Mouse (Mus musculus) limb, embryonic 13.5 days (tissue): Measurements from ENCODE around the gene Smok3b. TPM values are rescaled to one million over a fixed set of nuclear protein-coding genes. Genes with fewer than 3 reads are reported as not detected.
A peak's percentile ranks its signal among the peaks of the same experiment; 100 is the strongest.
"Not testable (repeated sequence)": the region's sequence is repeated elsewhere in the genome, so short reads cannot be mapped to it uniquely, and the experiment has no call there.

ENCODE experiments used
- ATAC-seq: fragments of 200-750 bp; cut with Nextera tagmentation; 2 replicates; pipeline ENCODE4 v1.8.0; 2017; ENCODE audit warnings: low read depth, moderate number of reproducible peaks, moderate TSS enrichment; ENCODE audit not compliant: low FRiP score
- H3K27ac ChIP-seq: fragments of 300-500 bp; sonication (generic); 2 replicates; pipeline ENCODE4 v1.5.1; 2015; ENCODE audit warnings: inconsistent platforms, mild to moderate bottlenecking, moderate library complexity
- H3K27me3 ChIP-seq: fragments of 300-500 bp; sonication (generic); 2 replicates; pipeline ENCODE4 v1.6.1; 2015; ENCODE audit warnings: mild to moderate bottlenecking, inconsistent platforms
- H3K36me3 ChIP-seq: fragments of 300-500 bp; sonication (generic); 2 replicates; pipeline ENCODE4 v1.6.1; 2015; ENCODE audit warnings: inconsistent platforms, mild to moderate bottlenecking, moderate library complexity
- H3K4me1 ChIP-seq: fragments of 300-500 bp; sonication (generic); 2 replicates; pipeline ENCODE4 v1.6.1; 2015; ENCODE audit warnings: inconsistent platforms
- H3K4me2 ChIP-seq: fragments of 300-500 bp; sonication (generic); replicated peaks from 2 replicates; pipeline ENCODE4 v1.6.1; 2015; ENCODE audit warnings: inconsistent platforms, mild to moderate bottlenecking, moderate library complexity
- H3K4me3 ChIP-seq: fragments of 300-500 bp; sonication (generic); 2 replicates; pipeline ENCODE4 v1.5.1; 2015; ENCODE audit warnings: moderate library complexity, mild to moderate bottlenecking, inconsistent platforms
- H3K9ac ChIP-seq: fragments of 300-500 bp; sonication (generic); 2 replicates; pipeline ENCODE4 v1.6.1; 2015; ENCODE audit warnings: mild to moderate bottlenecking, inconsistent platforms
- H3K9me3 ChIP-seq: fragments of 300-500 bp; sonication (generic); 2 replicates; pipeline ENCODE4 v1.6.1; 2016; ENCODE audit warnings: inconsistent platforms
- WGBS: fragments of 180-500 bp; shearing (Covaris S2); methylation state at CpG from one replicate; pipeline ENCODE4 v1.1.7; 2015; 5-methylcytosine and 5-hydroxymethylcytosine counted together
- polyA plus RNA-seq: library from polyadenylated mRNA; unstranded; fragments of >200 nt; fragmentation: Nextera tagmentation; extraction: Ambion mirVana; gene quantifications from 2 replicates; pipeline ENCODE4 v1.2.1, GENCODE M21; 2015

Smok3b gene
- polyA plus RNA-seq, 1 experiment from 2014 or later = not detected

- ATAC-seq, H3K9ac ChIP-seq, H3K27me3 ChIP-seq, H3K27ac ChIP-seq, H3K36me3 ChIP-seq, H3K4me1 ChIP-seq, H3K4me3 ChIP-seq, H3K9me3 ChIP-seq, H3K4me2 ChIP-seq: not testable (repeated sequence)
- WGBS = 94% methylated on average over 4 of the region's 4 CpGs
These were observed 1.7 kb upstream of the Smok3b start for GRCm38 (mm10) chr5:138019577-138019976.

- not testable (repeated sequence) for H3K4me2 ChIP-seq, H3K27ac ChIP-seq, ATAC-seq, H3K4me1 ChIP-seq, H3K9ac ChIP-seq, H3K36me3 ChIP-seq, H3K27me3 ChIP-seq, H3K9me3 ChIP-seq, H3K4me3 ChIP-seq
- no CpG with 5 or more reads among the region's 5 CpGs for WGBS
These were observed 31.7 kb downstream of the Smok3b start, which contains the start of gene Smok3c for GRCm38 (mm10) chr5:138052894-138053293. Gene Smok3c (plus strand): TSS chr5:138053194.

GRCm38 (mm10) chr5:138073803-138074202 lies 52.6 kb downstream of the Smok3b start:
- H3K27ac ChIP-seq = no peak overlapping the region
- no peak overlapping the region for H3K9ac ChIP-seq
- ATAC-seq = no peak
- no peaks in the 10 kb centered on the region for H3K27me3 ChIP-seq
- no peak overlapping the region for H3K4me2 ChIP-seq
- H3K4me1 ChIP-seq = no peaks in the 10 kb centered on the region
- no peaks in the 10 kb centered on the region for H3K36me3 ChIP-seq
- H3K4me3 ChIP-seq = no peak overlapping the region
- H3K9me3 ChIP-seq = no peaks in the 10 kb centered on the region
- WGBS = 87% methylated on average over 4 of the region's 4 CpGs

- Histone ChIP-seq H3K27me3 (no peaks in the 10 kb centered on the region), H3K9me3 (no peaks in the 10 kb centered on the region), H3K27ac (no peak overlapping the region), H3K4me2 (no peak overlapping the region), H3K36me3 (no peaks in the 10 kb centered on the region), H3K9ac (no peak overlapping the region), H3K4me1 (no peaks in the 10 kb centered on the region), H3K4me3 (no peak overlapping the region)
- ATAC-seq = no peak
- WGBS = 66% methylated on average over 3 of the region's 3 CpGs
These were observed 54.5 kb downstream of the Smok3b start for GRCm38 (mm10) chr5:138075684-138076083.

GRCm38 (mm10) chr5:138076148-138076547 lies 54.9 kb downstream of the Smok3b start:
- no peak overlapping the region for H3K4me3 ChIP-seq
- H3K27ac ChIP-seq = no peak overlapping the region
- ATAC-seq = no peak
- no peaks in the 10 kb centered on the region for H3K9me3 ChIP-seq
- H3K27me3 ChIP-seq = no peaks in the 10 kb centered on the region
- 45% methylated on average over 2 of the region's 2 CpGs for WGBS
- H3K4me1 ChIP-seq = no peaks in the 10 kb centered on the region
- no peak overlapping the region for H3K4me2 ChIP-seq
- H3K36me3 ChIP-seq = no peaks in the 10 kb centered on the region
- no peak overlapping the region for H3K9ac ChIP-seq

GRCm38 (mm10) chr5:138080456-138080855 lies 59.2 kb downstream of the Smok3b start:
- Histone ChIP-seq H3K4me1 (peaks cover 3% of the 10 kb centered on the region; the same call in 1 of the 2 replicates), H3K4me2 (no peak overlapping the region), H3K36me3 (no peaks in the 10 kb centered on the region), H3K9ac (no peak overlapping the region), H3K4me3 (no peak overlapping the region), H3K27me3 (no peaks in the 10 kb centered on the region), H3K27ac (no peak overlapping the region), H3K9me3 (no peaks in the 10 kb centered on the region)
- ATAC-seq = no peak
- 88% methylated on average over 5 of the region's 5 CpGs for WGBS

GRCm38 (mm10) chr5:138081446-138081845 lies 60.2 kb downstream of the Smok3b start:
- Histone ChIP-seq H3K4me3 (no peak overlapping the region), H3K4me1 (peaks cover 4% of the 10 kb centered on the region), H3K27me3 (no peaks in the 10 kb centered on the region), H3K36me3 (no peaks in the 10 kb centered on the region), H3K9me3 (no peaks in the 10 kb centered on the region), H3K4me2 (no peak overlapping the region), H3K9ac (no peak overlapping the region), H3K27ac (no peak overlapping the region)
- ATAC-seq = no peak
- WGBS = 85% methylated on average over 9 of the region's 9 CpGs

- WGBS = 74% methylated on average over 2 of the region's 2 CpGs
- Histone ChIP-seq H3K4me3 (no peak overlapping the region), H3K9ac (no peak overlapping the region), H3K36me3 (peaks cover 12% of the 10 kb centered on the region), H3K9me3 (no peaks in the 10 kb centered on the region), H3K27me3 (no peaks in the 10 kb centered on the region), H3K4me2 (no peak overlapping the region), H3K27ac (no peak overlapping the region), H3K4me1 (peaks cover 9% of the 10 kb centered on the region)
- ATAC-seq = no peak
These were observed 62.2 kb downstream of the Smok3b start for GRCm38 (mm10) chr5:138083318-138083900.

GRCm38 (mm10) chr5:138083936-138084335 lies 62.7 kb downstream of the Smok3b start:
- Histone ChIP-seq H3K27ac (no peak overlapping the region), H3K9me3 (no peaks in the 10 kb centered on the region), H3K4me1 (peaks cover 9% of the 10 kb centered on the region), H3K27me3 (no peaks in the 10 kb centered on the region), H3K9ac (no peak overlapping the region), H3K4me2 (no peak overlapping the region), H3K4me3 (no peak overlapping the region), H3K36me3 (peaks cover 16% of the 10 kb centered on the region)
- 93% methylated on average over 2 of the region's 2 CpGs for WGBS
- ATAC-seq = no peak

GRCm38 (mm10) chr5:138084507-138084906 lies 63.3 kb downstream of the Smok3b start:
- peak overlapping the region; percentile 76 for H3K4me2 ChIP-seq
- H3K4me1 ChIP-seq = peaks cover 9% of the 10 kb centered on the region
- no peak overlapping the region; the same call in 1 of the 2 replicates for H3K9ac ChIP-seq
- H3K9me3 ChIP-seq = no peaks in the 10 kb centered on the region
- H3K27ac ChIP-seq = no peak overlapping the region
- no peak for ATAC-seq
- no peaks in the 10 kb centered on the region for H3K27me3 ChIP-seq
- 22% methylated on average over 2 of the region's 2 CpGs for WGBS
- H3K4me3 ChIP-seq = peak overlapping the region; percentile 84
- H3K36me3 ChIP-seq = peaks cover 21% of the 10 kb centered on the region

GRCm38 (mm10) chr5:138084996-138085395 lies 63.8 kb downstream of the Smok3b start, which contains the start of gene Zkscan1:
Gene Zkscan1 (plus strand): TSS chr5:138085084.
- peak within 1 kb of the TSS; percentile 76 for H3K4me2 ChIP-seq
- H3K4me1 ChIP-seq = peaks cover 9% of the 10 kb centered on the region
- H3K27me3 ChIP-seq = no peaks in the 10 kb centered on the region
- peak within 1 kb of the TSS; percentile 84 for H3K4me3 ChIP-seq
- WGBS = under 1% methylated on average over 27 of the region's 27 CpGs
- H3K9me3 ChIP-seq = no peaks in the 10 kb centered on the region
- H3K27ac ChIP-seq = peak within 1 kb of the TSS; percentile 79
- ATAC-seq = peak; percentile 97
- peaks cover 21% of the 10 kb centered on the region for H3K36me3 ChIP-seq
- H3K9ac ChIP-seq = peak within 1 kb of the TSS; percentile 96

GRCm38 (mm10) chr5:138085421-138085911 lies 64.2 kb downstream of the Smok3b start:
- no peaks in the 10 kb centered on the region for H3K27me3 ChIP-seq
- peak overlapping the region; percentile 84 for H3K4me3 ChIP-seq
- peaks cover 21% of the 10 kb centered on the region for H3K36me3 ChIP-seq
- peak overlapping the region; percentile 96 for H3K9ac ChIP-seq
- H3K4me2 ChIP-seq = peak overlapping the region; percentile 76
- H3K4me1 ChIP-seq = peaks cover 9% of the 10 kb centered on the region
- H3K27ac ChIP-seq = peak overlapping the region; percentile 79
- no peaks in the 10 kb centered on the region for H3K9me3 ChIP-seq
- 0% methylated on average over 18 of the region's 18 CpGs for WGBS
- no peak; the same call in 1 of the 2 replicates for ATAC-seq

GRCm38 (mm10) chr5:138086842-138087241 lies 65.6 kb downstream of the Smok3b start:
- Histone ChIP-seq H3K9ac (no peak overlapping the region), H3K9me3 (no peaks in the 10 kb centered on the region), H3K4me3 (peak overlapping the region; percentile 84; the same call in 1 of the 2 replicates), H3K36me3 (peaks cover 21% of the 10 kb centered on the region), H3K4me1 (peaks cover 9% of the 10 kb centered on the region), H3K4me2 (peak overlapping the region; percentile 76), H3K27ac (no peak overlapping the region), H3K27me3 (no peaks in the 10 kb centered on the region)
- WGBS = 93% methylated on average over 3 of the region's 3 CpGs
- ATAC-seq = no peak
